Mouse (Mus musculus) 3134 (cell line): ENCODE measurements around the gene Etl4.
A peak's percentile ranks its signal among the peaks of the same experiment; 100 is the strongest.
"Not testable (repeated sequence)": the region's sequence is repeated elsewhere in the genome, so short reads cannot be mapped to it uniquely, and the experiment has no call there.

Source experiments
- DNase-seq: peaks from one replicate; pipeline ENCODE4 v3.0.0-alpha.2; 2011; ENCODE audit warnings: low spot score; ENCODE audit not compliant: insufficient read length; ENCODE audit errors: extremely low read depth

Etl4 gene

GRCm38 (mm10) chr2:20618396-20618795 is 708.8 kb downstream of the Etl4 start:
- DNase-seq = no peak

GRCm38 (mm10) chr2:20619881-20620280 is 710.3 kb downstream of the Etl4 start:
- DNase-seq = no peak

GRCm38 (mm10) chr2:20629156-20629712 is 719.7 kb downstream of the Etl4 start:
- DNase-seq = no peak

- DNase-seq = no peak
Observed at GRCm38 (mm10) chr2:20638604-20639003, 729.0 kb downstream of the Etl4 start.

GRCm38 (mm10) chr2:20639721-20640120 is 730.1 kb downstream of the Etl4 start:
- no peak for DNase-seq

GRCm38 (mm10) chr2:20642818-20643217 is 733.2 kb downstream of the Etl4 start:
- DNase-seq = no peak

DNA sequence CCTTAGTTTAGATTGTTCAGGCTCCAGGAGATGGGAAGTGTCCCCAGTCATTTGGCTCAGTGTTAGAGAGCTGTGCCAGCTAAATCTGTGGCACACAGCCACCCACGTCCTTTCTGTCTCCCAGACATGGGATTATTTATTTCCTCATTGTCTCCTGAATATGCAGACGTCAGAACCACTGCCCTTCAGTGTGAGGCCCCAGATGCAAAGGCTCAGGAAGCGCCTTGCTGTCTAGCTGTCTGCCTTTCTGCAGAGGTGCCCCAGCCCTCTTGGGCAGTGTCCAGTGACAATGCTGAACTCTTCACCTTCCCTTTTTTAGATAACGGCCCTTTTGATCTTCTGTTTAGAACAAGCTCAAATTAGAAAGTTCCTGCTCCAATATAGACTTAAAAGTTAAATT is 740.2 kb downstream of the Etl4 start:
- DNase-seq = no peak

DNA sequence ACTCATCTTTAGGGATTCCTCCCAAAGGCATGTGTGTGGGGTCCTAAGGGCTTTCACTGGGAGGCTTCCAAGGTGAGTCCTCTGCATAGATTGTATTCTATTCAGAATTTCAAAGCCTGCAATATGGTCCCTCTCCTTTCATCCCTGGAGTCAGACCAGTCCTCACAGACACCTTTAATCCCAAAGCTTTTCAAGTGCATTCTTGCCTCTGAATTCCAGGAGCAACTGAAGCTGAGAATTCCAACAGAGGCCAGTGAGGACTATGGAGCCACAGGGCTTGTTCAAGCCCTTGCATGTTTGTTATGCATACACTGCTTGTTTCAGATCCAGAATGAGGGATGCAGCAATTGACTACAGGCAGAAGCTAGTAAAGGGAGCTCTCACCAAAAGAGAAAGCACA is 743.5 kb downstream of the Etl4 start:
- DNase-seq = no peak

DNA sequence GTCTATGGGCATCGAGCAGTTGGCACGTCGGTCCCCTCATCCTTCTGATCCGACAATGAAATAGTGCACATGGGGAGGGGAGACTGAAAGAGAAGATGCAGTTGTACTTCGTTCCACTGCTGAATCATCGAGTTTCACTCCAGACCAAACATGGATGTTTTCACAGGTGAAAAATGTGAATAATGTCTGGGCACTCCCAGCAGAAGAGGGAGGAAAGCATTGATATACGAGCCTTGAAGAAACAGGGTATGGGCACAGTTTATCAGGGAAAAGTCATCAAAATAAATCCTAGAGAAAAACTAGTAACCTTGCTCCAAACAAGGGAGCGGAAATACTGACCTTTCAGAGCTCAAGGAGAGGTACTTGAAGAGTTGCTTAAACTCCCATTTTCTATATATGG is 744.5 kb downstream of the Etl4 start:
- DNase-seq = no peak

- DNase-seq = no peak
Observed at GRCm38 (mm10) chr2:20654598-20655340, 745.2 kb downstream of the Etl4 start.

- DNase-seq = no peak
Observed at GRCm38 (mm10) chr2:20655341-20655612, 745.7 kb downstream of the Etl4 start.

DNA sequence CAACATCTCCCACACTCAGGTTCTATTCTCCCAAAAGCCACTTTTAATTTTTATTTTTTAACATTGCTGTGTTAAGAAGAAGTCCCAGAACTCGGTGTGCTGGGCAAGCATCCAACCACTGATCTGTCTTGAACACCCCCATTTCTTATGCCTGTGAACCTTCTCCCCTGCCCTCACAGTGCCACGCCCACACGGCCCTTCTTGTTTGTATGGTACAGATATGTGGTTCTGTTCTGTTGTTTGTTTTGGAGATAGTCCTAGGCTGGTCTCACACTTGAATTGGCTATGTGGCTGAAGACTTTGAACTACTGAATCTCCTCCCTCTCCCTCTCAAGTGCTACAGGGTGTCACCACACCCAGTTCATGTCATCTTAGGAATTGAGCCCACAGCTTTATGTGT is 748.3 kb downstream of the Etl4 start:
- no peak for DNase-seq

- no peak for DNase-seq
Observed at GRCm38 (mm10) chr2:20661841-20662240, 752.3 kb downstream of the Etl4 start.

- DNase-seq = no peak
Observed at GRCm38 (mm10) chr2:20662696-20663095, 753.1 kb downstream of the Etl4 start.

GRCm38 (mm10) chr2:20665309-20665971 is 755.9 kb downstream of the Etl4 start:
- DNase-seq = no peak

DNA sequence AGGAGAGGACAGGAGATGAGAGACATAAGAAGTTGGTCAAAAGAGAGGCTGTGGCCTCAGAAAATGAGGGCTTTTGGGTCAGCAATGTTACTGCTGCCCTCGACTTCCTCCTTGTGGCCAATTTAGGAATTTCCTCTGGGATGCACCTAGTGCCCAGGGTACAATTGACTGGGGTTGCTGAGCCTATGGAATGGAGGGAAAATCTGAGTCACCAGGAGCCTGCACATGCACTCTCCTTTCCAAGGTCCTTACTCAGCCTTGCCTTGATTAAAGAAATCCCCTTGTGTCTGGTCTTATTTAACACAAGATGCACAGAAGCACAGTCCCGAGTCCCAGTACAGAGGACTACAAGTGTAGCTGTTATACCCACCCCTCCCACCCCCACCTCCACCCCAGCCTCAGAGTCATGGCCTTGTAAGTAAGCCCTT is 756.5 kb downstream of the Etl4 start:
- DNase-seq = peak; percentile 21

DNA sequence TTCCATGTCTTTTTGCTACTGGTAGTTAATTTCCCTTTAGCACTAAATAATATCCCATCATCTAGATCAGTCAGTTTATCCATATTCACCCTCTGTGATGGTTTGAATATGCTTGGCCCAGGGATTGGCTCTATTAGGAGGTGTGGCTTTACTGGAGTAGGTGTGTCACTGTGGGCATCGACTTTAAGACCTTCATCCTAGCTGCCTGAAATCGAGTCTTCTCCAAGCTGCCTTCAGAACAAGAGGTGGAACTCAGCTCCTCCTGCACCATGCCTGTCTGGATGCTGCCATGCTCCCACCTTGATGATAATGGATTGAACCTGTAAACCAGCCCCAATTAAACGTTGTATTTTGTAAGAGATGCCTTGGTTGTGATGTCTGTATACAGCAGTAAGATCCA is 758.3 kb downstream of the Etl4 start:
- DNase-seq = no peak

GRCm38 (mm10) chr2:20668276-20669030 is 758.9 kb downstream of the Etl4 start:
- not testable (repeated sequence) for DNase-seq

- DNase-seq = no peak
Observed at GRCm38 (mm10) chr2:20669367-20669766, 759.8 kb downstream of the Etl4 start.

- DNase-seq = no peak
Observed at GRCm38 (mm10) chr2:20671546-20672255, 762.1 kb downstream of the Etl4 start.

- no peak for DNase-seq
Observed at GRCm38 (mm10) chr2:20672281-20672680, 762.7 kb downstream of the Etl4 start.
